Mouse (Mus musculus) bone marrow, adult 2 months (tissue): ENCODE data around the gene Fsd2.

Experiments
- CTCF ChIP-seq: fragments of 200-500 bp; IDR thresholded peaks from 2 replicates; pipeline ENCODE4 v1.5.1; 2011; ENCODE audit warnings: low read length, control low read depth; ENCODE audit not compliant: control insufficient read depth, insufficient read depth
- POLR2A ChIP-seq: fragments of 200-500 bp; IDR thresholded peaks from 2 replicates; pipeline ENCODE4 v1.6.1; 2011; ENCODE audit warnings: low read depth, mild to moderate bottlenecking, control low read depth, low read length, borderline replicate concordance; ENCODE audit not compliant: control insufficient read depth

GRCm38 (mm10) chr7:81570752-81571107 is 4.0 kb upstream of the Fsd2 start:
- TF ChIP-seq CTCF: no peak
- TF ChIP-seq POLR2A: no peak
